Mouse (Mus musculus): ENCODE measurements around the gene Gm20388.

GRCm38 (mm10) chr8:121695585-121696184 lies 1785.0 kb downstream of the Gm20388 start:
- no peak for TF ChIP-seq CTCF (IDR thresholded peaks at IDR 0.05; ENCODE audit: low read depth)
- no peak for TF ChIP-seq EP300 (IDR thresholded peaks at IDR 0.05; ENCODE audit: low read depth)

Measured in liver, embryonic 14.5 days (tissue).